Mouse (Mus musculus) limb, embryonic 11.5 days (tissue): ENCODE results near the gene Macrod1. TPM values are rescaled to one million over a fixed set of nuclear protein-coding genes. Genes with fewer than 3 reads are reported as not detected.

Source experiments
- ATAC-seq: fragments of 200-750 bp; cut with Nextera tagmentation; 2 replicates; pipeline ENCODE4 v1.8.0; 2017; ENCODE audit warnings: low read depth; ENCODE audit not compliant: insufficient number of reproducible peaks, low FRiP score, low TSS enrichment
- DNase-seq: peaks from one replicate; pipeline ENCODE4 v3.0.0-alpha.2; 2015; ENCODE audit warnings: low spot score
- H3K27ac ChIP-seq: fragments of 300-500 bp; sonication (generic); replicated peaks from 2 replicates; pipeline ENCODE4 v1.5.1; 2014; ENCODE audit warnings: low read depth, mild to moderate bottlenecking, low read length
- H3K27me3 ChIP-seq: fragments of 300-500 bp; sonication (generic); 2 replicates; pipeline ENCODE4 v1.6.1; 2014; ENCODE audit warnings: mild to moderate bottlenecking, low read length, mixed read lengths; ENCODE audit not compliant: control insufficient read depth, insufficient read depth
- H3K36me3 ChIP-seq: fragments of 300-500 bp; sonication (generic); 2 replicates; pipeline ENCODE4 v1.6.1; 2014; ENCODE audit warnings: mild to moderate bottlenecking, low read length, moderate library complexity, mixed read lengths; ENCODE audit not compliant: control insufficient read depth, insufficient read depth
- H3K4me1 ChIP-seq: fragments of 300-500 bp; sonication (generic); 2 replicates; pipeline ENCODE4 v1.6.1; 2014; ENCODE audit warnings: low read length, mixed read lengths; ENCODE audit not compliant: control insufficient read depth, insufficient read depth
- H3K4me2 ChIP-seq: fragments of 300-500 bp; sonication (generic); 2 replicates; pipeline ENCODE4 v1.6.1; 2014; ENCODE audit warnings: low read depth, mild to moderate bottlenecking, moderate library complexity; ENCODE audit not compliant: severe bottlenecking
- H3K4me3 ChIP-seq: fragments of 300-500 bp; sonication (generic); 2 replicates; pipeline ENCODE4 v1.5.1; 2014; ENCODE audit warnings: low read depth, low read length
- H3K9ac ChIP-seq: fragments of 300-500 bp; sonication (generic); 2 replicates; pipeline ENCODE4 v1.6.1; 2014; ENCODE audit warnings: mild to moderate bottlenecking, low read length
- H3K9me3 ChIP-seq: fragments of 300-500 bp; sonication (generic); 2 replicates; pipeline ENCODE4 v1.6.1; 2016; ENCODE audit warnings: low read length; ENCODE audit not compliant: control insufficient read depth
- WGBS: fragments of 180-500 bp; shearing (Covaris S2); extraction: QIAGEN DNeasy Blood & Tissue Kit; methylation state at CpG from one replicate; pipeline ENCODE4 v1.1.7; 2014; 5-methylcytosine and 5-hydroxymethylcytosine counted together
- polyA plus RNA-seq: library from polyadenylated mRNA; unstranded; fragments of >200 nt; fragmentation: Nextera tagmentation; extraction: Ambion mirVana; gene quantifications from 2 replicates; pipeline ENCODE4 v1.2.1, GENCODE M21; 2014

Macrod1 gene
- polyA plus RNA-seq, 1 experiment from 2014 or later = 4.1 TPM

DNA sequence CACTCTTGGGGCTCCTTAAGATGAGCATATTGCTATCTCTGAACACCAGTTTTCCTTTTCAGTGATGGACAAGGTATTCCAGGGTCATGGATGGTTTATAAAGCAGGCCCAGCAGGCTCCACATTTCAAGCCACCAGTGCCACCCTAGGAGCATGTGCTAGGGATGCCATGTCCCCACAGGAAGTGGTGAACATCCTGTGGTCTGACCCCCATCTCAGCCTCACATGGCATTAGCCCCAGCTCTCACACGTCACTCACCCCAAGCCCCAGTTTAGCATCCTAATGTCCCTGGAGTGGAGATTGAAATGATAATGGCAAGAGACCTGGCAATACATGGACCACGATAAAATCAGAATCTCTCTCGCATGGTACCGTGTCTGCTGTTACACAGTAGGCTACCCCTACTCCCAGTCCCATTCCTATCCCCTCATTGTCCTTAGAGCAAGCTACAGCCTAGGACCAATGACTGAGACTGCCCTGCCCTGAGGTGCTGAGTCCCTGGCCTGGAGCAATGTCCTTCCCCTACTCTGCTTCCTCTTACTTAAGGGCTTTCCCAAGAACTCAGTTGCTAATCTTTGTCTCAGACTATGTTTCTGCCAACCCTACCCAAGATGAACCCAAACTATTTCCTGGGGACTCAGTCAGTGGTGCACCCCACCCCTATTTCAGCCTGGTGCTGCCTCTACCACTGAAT lies 59.6 kb downstream of the Macrod1 start:
- no peak for DNase-seq
- no peak for ATAC-seq
- H3K36me3 ChIP-seq = no peaks in the 10 kb centered on the region
- peaks cover 3% of the 10 kb centered on the region; the same call in 1 of the 2 replicates for H3K27me3 ChIP-seq
- WGBS = 89% methylated on average over 4 of the region's 4 CpGs
- H3K9me3 ChIP-seq = no peaks in the 10 kb centered on the region
- H3K27ac ChIP-seq = no peak overlapping the region; the same call in 1 of the 2 replicates
- H3K4me1 ChIP-seq = peaks cover 58% of the 10 kb centered on the region
- peak overlapping the region; percentile 27; the same call in 1 of the 2 replicates for H3K9ac ChIP-seq
- H3K4me2 ChIP-seq = no peak overlapping the region
- H3K4me3 ChIP-seq = no peak overlapping the region

DNA sequence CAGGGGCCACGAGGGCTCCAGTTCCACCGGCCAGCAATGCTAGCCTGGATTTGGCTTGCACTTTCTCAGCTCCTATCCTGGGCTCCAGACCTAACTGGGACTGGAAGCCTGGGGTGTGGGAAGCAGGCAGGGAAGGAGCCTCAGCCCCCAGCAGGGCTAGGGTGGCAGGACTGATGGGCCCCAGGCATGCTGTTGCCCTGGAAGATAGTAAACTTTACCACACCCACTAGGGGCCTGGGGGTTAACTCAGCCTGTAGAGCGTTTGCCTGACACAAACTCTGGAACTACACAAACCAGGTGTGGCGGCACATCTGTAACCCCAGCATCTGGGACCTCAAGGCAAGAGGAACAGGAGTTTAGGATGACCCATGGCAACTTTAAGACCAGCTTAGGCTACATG lies 60.5 kb downstream of the Macrod1 start:
- peaks cover 57% of the 10 kb centered on the region for H3K4me1 ChIP-seq
- no peak overlapping the region for H3K4me3 ChIP-seq
- H3K4me2 ChIP-seq = no peak overlapping the region
- no peaks in the 10 kb centered on the region for H3K36me3 ChIP-seq
- H3K9ac ChIP-seq = no peak overlapping the region
- ATAC-seq (no peak), DNase-seq (no peak)
- H3K27ac ChIP-seq = peak overlapping the region; percentile 67
- no peaks in the 10 kb centered on the region; the same call in 1 of the 2 replicates for H3K27me3 ChIP-seq
- 28% methylated on average over 4 of the region's 4 CpGs for WGBS
- H3K9me3 ChIP-seq = no peaks in the 10 kb centered on the region

DNA sequence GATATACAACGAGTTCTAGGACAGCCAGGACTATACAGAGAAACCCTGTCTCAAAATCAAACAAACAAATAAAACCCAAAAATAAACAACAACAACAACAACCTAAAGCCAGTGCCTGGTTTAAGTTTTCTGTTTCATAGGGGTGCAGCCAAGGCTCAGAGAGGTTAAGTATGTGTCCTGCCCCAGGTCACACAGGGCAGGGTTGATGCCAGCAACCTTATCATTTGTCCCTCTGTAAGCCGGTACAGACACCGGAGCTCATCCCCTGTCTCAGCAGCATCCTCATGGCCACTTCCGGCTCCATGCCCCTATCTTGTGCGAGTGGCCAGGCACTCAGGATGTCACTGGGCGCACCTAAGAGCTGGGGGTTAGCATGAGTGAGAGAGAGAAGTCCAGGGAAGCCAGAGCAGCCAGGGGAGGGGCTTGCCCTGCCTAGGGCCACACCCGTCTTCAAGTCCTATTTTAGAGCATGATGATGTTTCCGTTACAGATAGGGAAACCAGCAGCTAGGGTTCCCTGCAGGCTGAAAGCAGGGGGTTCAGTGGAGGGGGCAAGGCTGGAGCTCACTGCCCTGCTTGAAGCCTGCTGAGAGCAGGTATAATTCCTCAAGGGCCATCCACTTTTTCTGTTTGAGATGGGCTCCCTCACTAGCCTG lies 61.2 kb downstream of the Macrod1 start:
- Histone ChIP-seq H3K9ac (no peak overlapping the region), H3K4me1 (peaks cover 52% of the 10 kb centered on the region), H3K27me3 (no peaks in the 10 kb centered on the region; the same call in 1 of the 2 replicates), H3K27ac (no peak overlapping the region), H3K4me2 (no peak overlapping the region), H3K9me3 (no peaks in the 10 kb centered on the region), H3K36me3 (no peaks in the 10 kb centered on the region), H3K4me3 (no peak overlapping the region)
- ATAC-seq = no peak
- no peak for DNase-seq
- WGBS = 81% methylated on average over 8 of the region's 8 CpGs

DNA sequence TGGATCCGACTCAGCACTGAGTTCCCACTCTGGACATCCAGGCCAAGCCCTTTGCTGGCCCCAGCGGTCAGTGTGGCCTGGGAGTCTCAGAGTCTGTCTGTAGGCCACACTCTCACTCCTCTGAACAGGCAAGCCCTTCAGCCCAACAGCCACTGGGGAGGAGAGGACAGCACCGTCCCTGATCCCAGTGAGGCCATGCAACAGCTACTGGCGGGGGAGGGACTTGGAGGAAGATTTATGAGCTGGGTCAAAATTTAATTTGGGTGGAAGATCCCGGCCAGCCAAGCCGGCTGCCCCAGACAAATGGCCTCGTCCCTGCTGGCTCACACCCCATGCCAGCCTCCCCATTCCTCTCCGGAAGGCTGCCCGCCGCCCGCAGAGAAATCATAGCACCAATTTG lies 64.6 kb downstream of the Macrod1 start:
- ATAC-seq = no peak
- no peak overlapping the region for H3K9ac ChIP-seq
- no peak overlapping the region for H3K4me2 ChIP-seq
- H3K9me3 ChIP-seq = no peaks in the 10 kb centered on the region
- no peak overlapping the region for H3K27ac ChIP-seq
- H3K4me1 ChIP-seq = peaks cover 26% of the 10 kb centered on the region
- WGBS = 36% methylated on average over 11 of the region's 11 CpGs
- H3K4me3 ChIP-seq = no peak overlapping the region
- no peaks in the 10 kb centered on the region for H3K36me3 ChIP-seq
- peaks cover 4% of the 10 kb centered on the region; the same call in 1 of the 2 replicates for H3K27me3 ChIP-seq
- no peak for DNase-seq

DNA sequence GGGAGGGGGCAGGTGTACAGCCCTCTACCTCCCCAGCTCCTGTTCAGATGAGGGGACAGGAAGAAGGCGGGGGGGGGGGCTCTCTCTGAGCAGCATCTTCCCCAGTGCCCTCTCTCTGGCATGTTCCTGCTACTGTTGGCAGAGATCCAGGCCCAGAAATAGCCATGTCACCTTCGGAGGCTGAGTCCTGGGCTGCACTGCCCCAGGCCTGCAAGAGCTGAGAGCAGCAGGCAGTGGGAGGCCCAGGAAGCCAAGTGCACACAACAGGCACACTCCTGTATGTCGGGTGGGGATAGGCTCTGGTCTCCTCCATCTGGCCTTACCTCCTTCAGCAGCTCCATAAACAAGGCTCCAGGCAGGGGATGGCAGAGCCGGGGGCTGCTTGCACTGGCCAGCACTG lies 65.7 kb downstream of the Macrod1 start:
- WGBS = 59% methylated on average over 4 of the region's 4 CpGs
- H3K4me2 ChIP-seq = no peak overlapping the region
- H3K9me3 ChIP-seq = no peaks in the 10 kb centered on the region
- no peak overlapping the region for H3K27ac ChIP-seq
- no peak for ATAC-seq
- H3K9ac ChIP-seq = no peak overlapping the region; the same call in 1 of the 2 replicates
- no peaks in the 10 kb centered on the region for H3K36me3 ChIP-seq
- peaks cover 17% of the 10 kb centered on the region for H3K4me1 ChIP-seq
- DNase-seq = no peak
- H3K4me3 ChIP-seq = no peak overlapping the region
- peaks cover 4% of the 10 kb centered on the region; the same call in 1 of the 2 replicates for H3K27me3 ChIP-seq

DNA sequence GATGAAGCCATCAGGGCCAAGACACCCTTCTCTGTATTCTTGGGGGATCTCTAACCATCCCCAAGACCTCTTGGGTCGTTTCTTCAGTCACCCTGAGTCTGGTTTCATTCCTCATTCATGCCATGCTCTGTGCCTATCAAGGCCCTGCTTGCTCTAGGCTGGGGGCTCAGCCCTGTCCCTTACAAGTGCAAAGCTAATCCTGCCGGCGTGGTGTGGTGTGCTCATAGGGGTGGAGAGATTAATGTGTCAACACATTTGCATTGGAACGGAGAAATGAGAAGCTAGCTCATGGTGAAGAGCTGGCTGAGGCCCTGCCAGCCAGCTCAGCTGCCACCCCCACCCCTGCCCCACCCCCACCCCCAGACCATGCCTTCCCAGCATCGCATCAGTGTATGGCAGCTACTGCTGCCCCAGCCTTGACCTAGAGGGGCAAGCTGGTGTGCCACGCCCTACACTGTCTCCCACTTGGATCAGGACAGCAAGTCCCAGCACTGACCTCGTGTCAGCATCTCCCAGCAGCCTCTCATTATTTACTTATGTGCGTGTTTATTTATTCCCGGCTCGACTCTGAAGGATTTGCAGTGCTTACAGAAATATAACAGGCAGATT lies 66.2 kb downstream of the Macrod1 start:
- peaks cover 14% of the 10 kb centered on the region for H3K4me1 ChIP-seq
- ATAC-seq (no peak), DNase-seq (no peak)
- no peak overlapping the region; the same call in 1 of the 2 replicates for H3K9ac ChIP-seq
- H3K9me3 ChIP-seq = no peaks in the 10 kb centered on the region
- H3K4me3 ChIP-seq = no peak overlapping the region
- no peak overlapping the region for H3K27ac ChIP-seq
- no peak overlapping the region for H3K4me2 ChIP-seq
- 50% methylated on average over 10 of the region's 10 CpGs for WGBS
- H3K27me3 ChIP-seq = peaks cover 4% of the 10 kb centered on the region; the same call in 1 of the 2 replicates
- H3K36me3 ChIP-seq = no peaks in the 10 kb centered on the region

DNA sequence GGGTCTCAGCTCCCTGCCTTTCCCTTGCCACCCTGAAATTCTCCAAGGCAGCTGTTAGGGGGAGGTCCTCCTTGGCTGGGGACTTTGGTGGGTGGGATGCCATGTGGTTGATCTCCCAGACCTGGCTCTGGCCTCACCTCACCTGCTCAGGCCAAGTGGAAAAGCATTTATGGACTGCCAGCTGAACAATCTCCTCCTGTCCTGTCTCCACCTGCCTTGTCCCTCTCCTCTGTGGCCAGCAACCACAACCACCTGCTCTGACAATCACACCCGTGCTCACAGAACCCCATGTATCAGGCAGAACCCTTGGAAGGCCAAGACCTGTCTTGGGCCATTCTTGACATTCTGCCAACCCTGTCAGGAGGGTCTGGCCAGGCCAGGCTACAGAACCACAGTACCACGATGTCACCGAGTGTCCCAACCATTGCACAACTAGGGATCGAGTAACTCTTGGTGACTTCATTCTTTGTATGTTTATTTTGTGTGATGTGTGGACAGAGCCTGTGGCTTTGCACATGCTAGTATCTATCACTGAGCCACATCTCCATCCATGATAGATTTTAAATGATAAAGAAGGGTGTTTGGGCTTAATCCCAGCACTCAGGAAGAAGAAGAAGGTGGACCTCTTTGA lies 69.0 kb downstream of the Macrod1 start:
- H3K27me3 ChIP-seq = peaks cover 7% of the 10 kb centered on the region; the same call in 1 of the 2 replicates
- peaks cover 20% of the 10 kb centered on the region for H3K4me1 ChIP-seq
- no peak overlapping the region for H3K4me2 ChIP-seq
- no peak overlapping the region for H3K9ac ChIP-seq
- no peak overlapping the region for H3K4me3 ChIP-seq
- ATAC-seq (no peak), DNase-seq (no peak)
- H3K9me3 ChIP-seq = no peaks in the 10 kb centered on the region
- WGBS = 82% methylated on average over 4 of the region's 4 CpGs
- H3K36me3 ChIP-seq = no peaks in the 10 kb centered on the region
- no peak overlapping the region for H3K27ac ChIP-seq

DNA sequence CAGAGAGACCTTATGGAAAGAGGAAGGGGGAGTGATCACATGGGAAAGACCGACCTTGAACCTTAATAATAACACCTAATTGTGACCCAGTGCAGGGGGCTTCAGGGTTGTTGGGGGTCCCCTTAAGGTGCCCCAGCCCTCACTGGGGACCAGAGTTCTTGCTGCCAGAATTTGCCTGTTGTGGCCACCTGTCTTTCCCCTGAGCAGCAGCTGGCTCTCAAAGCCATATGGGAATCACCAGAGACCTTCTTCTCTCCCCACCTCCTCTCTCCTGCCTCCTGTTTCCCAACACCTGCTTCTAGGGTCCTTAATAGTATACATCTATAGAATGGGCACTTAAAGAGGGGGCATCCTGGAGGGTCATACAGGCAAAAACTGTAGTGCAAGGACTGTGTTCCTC lies 69.6 kb downstream of the Macrod1 start:
- Histone ChIP-seq H3K27me3 (peaks cover 7% of the 10 kb centered on the region; the same call in 1 of the 2 replicates), H3K9me3 (no peaks in the 10 kb centered on the region), H3K27ac (no peak overlapping the region), H3K9ac (no peak overlapping the region), H3K36me3 (no peaks in the 10 kb centered on the region), H3K4me2 (no peak overlapping the region), H3K4me1 (peaks cover 18% of the 10 kb centered on the region), H3K4me3 (no peak overlapping the region)
- ATAC-seq (no peak), DNase-seq (no peak)
- 87% methylated on average over 1 of the region's 1 CpGs for WGBS
